Mouse (Mus musculus) E14TG2a.4 (cell line): ENCODE data around the gene Rab40c.
A peak's percentile ranks its signal among the peaks of the same experiment; 100 is the strongest.

Source experiments
- CTCF ChIP-seq: conservative IDR thresholded peaks from 2 replicates; pipeline ENCODE4 v1.5.1; 2014; ENCODE audit warnings: low read length
- NANOG ChIP-seq: IDR thresholded peaks from 2 replicates; pipeline ENCODE4 v1.6.1; 2014; ENCODE audit warnings: borderline replicate concordance, low read length, mixed read lengths
- POU5F1 ChIP-seq: IDR thresholded peaks from 2 replicates; pipeline ENCODE4 v1.6.1; 2014; ENCODE audit warnings: low read length, borderline replicate concordance

- TF ChIP-seq CTCF (peak; percentile 89), NANOG (no peak), POU5F1 (no peak)
Observed at GRCm38 (mm10) chr17:25893975-25894617, 25.4 kb downstream of the Rab40c start.
